Mouse (Mus musculus) kidney, adult 18-20 months (tissue): Measurements from ENCODE around the gene Cdc42ep2.

ENCODE experiments used
- DNase-seq: peaks from one replicate; pipeline ENCODE4 v3.0.0; 2021

Gene Cdc42ep2

GRCm38 (mm10) chr19:5940656-5941055 lies 16.0 kb upstream of the Cdc42ep2 start:
- DNase-seq, result no peak

GRCm38 (mm10) chr19:5940173-5940572 lies 15.6 kb upstream of the Cdc42ep2 start:
- DNase-seq, result peak; percentile 85

DNA sequence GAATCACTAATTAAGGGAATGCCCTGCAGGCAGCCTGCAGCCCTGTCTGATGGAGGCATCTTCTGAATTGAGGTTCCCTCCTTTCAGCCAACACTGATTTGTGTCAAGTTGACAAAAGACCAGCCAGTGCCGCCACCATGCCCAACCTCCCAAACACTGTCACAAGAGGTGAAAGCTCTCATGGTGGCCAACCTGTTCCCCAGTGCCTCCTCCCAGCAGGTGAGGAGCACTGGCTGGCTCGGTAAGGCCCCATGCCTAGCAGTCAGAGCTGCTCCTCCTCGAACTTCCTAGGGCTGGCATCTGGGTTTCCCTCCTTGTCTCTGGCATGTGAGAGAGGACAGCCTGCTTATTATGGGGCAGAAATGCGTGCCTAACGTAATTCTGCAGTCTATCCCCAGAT lies 15.1 kb upstream of the Cdc42ep2 start:
- no peak for DNase-seq

DNA sequence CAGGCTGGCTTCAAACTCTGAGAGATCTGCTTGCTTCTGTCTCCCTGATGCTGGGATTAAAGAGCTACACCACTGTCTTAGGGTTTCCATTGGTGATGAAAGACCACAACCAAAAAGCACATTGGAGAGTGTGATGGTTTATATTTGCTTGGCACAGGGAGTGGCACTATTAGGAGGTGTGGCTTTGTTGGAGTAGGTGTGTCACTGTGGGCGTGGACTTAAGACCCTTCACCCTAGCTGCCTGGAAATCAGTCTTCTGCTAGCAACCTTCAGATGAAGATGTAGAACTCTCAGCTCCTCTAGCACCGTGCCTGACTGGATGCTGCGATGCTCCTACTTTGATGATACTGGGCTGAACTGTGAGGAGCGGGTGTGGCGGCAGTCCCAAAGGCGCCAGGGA lies 13.9 kb upstream of the Cdc42ep2 start:
- DNase-seq, result no peak

- DNase-seq, result no peak
These were observed 13.3 kb upstream of the Cdc42ep2 start for GRCm38 (mm10) chr19:5937836-5938406.

- DNase-seq, result no peak
These were observed 12.6 kb upstream of the Cdc42ep2 start for GRCm38 (mm10) chr19:5937095-5937835.

GRCm38 (mm10) chr19:5935691-5936090 lies 11.1 kb upstream of the Cdc42ep2 start:
- DNase-seq, result no peak

DNA sequence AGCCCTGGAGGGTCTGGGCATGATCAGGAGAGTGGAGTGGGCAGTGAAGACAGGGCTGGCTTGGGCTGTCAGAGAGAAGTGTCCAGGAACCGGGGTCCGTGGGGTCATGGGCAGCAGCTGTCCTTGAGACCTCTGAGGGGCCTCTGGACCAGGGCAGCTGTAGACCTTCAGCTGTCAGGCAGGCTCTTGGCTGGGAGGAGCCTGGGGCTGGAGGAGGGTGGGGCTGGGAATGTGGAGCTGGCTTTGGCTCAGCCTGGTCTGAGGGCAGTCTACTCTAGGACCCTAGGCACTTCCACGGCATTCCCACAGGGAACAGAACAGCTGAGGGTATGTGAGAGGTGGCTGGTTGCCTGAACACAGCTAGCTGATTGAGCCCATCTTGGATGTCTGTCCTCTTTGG lies 10.7 kb upstream of the Cdc42ep2 start:
- DNase-seq, result no peak

- DNase-seq, result peak; percentile 87
These were observed 5.3 kb upstream of the Cdc42ep2 start for GRCm38 (mm10) chr19:5929634-5930596.

- no peak for DNase-seq
These were observed 3.9 kb upstream of the Cdc42ep2 start for GRCm38 (mm10) chr19:5928546-5928945.

GRCm38 (mm10) chr19:5928104-5928503 lies 3.5 kb upstream of the Cdc42ep2 start:
- no peak for DNase-seq

DNA sequence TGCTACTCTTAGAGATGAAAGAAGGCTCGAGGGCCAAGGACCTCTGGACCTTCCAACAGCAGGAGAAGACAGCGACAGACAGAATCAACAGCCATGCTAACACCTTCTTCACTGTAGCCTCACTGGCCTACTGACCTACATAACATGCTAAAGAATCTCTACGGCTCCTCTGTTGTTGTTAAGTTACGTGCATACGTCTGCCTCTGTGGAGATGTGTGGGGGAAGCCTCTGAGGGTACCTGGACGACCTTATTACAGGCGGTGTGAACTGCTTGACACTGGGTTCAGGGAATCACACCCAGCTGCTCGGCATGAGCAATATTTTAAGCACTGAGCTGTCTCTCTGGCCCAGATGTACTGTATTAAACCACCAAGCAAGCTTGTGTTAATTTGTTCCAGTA lies 2.9 kb upstream of the Cdc42ep2 start:
- no peak for DNase-seq

DNA sequence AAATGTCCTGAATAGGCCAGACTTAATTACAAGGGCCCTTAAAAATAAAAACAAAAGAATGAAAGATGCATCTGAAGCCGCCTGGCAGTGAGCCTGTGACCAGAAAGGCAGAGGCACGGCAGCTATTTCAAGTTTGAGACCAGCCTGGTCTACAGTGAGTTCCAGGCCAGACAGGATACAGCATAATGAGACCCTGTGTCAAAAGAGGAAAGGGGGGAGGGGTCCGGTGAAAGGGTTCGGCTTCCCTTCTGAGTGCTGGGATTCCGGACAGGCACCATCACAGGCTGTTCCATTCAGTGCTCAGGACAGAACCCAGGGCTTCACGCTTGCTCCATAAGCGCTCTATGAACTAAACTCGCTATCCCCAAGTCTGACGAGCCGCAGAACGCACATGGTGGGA lies 2.4 kb upstream of the Cdc42ep2 start:
- DNase-seq, result no peak

DNA sequence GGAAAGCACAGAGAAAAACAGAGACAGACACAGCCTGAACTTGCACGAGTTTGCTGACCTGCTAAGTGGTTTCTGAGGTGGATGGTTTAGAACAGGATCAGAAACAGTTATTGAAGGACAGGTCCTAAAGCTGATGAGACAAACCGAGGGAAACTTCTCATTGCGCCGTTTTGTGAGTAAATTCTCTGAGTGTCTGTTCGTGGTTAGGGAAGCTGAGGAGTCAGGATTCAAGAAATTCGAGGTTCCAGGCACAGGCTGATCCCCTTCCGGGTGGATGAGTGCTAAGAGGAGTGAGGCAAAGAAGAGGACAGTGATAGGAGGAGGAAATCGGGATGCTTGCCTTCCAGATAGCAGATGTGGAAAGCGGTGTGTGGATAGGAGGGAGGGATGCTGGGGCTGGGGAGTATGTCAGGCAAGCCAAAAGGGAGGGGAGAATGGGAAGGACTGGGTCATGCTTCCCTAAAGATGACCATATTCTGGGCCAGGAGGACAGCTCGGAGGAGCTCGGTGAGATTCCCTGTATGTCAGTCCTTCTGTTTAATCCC lies 767 bp upstream of the Cdc42ep2 start:
- DNase-seq, result no peak

DNA sequence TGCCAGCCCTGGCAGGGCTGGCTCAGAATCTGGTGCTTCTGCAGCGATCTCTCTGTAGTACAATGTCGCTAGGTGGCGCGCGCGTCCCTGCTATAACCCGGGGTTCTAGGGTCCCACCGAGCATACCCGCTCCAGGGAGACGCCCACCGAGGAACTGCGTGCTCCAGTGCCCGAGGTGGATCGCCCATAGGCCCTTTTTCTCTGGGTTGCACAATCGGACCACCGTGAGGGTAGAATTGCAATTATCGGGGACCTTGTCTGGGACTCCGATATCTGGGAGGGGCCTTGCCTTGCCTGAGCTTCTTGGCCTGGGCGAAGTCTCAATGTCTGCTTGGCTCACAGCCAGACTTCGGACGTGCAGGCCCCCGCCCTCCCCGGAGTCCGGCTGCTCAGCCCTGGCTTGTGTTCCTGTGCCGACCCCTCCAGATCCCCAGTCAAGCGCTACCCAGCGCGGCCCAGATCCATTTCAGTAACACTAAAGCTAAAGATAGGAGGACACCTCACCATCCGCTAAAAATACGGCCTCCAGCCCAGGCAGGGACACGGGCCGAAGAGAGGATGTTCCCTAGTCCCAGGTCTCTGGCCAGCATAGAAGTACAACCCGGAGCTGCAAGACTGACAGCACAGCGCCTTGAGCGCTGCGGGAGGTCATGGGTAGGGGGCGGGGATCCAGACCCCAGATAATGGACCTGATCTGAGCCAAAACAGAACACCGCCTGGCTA lies 465 bp downstream of the Cdc42ep2 start:
- DNase-seq, result peak; percentile 95

GRCm38 (mm10) chr19:5922963-5923362 lies 1.7 kb downstream of the Cdc42ep2 start:
- DNase-seq, result no peak

GRCm38 (mm10) chr19:5922119-5922942 lies 2.3 kb downstream of the Cdc42ep2 start:
- no peak for DNase-seq

- DNase-seq, result peak; percentile 49
These were observed 2.9 kb downstream of the Cdc42ep2 start for GRCm38 (mm10) chr19:5921715-5922114.

- peak; percentile 23 for DNase-seq
These were observed 11.5 kb downstream of the Cdc42ep2 start, which contains the start of gene Dpf2 for GRCm38 (mm10) chr19:5913007-5913719. TSS of gene Dpf2 (minus strand) at chr19:5913010.

GRCm38 (mm10) chr19:5912103-5913006 lies 12.3 kb downstream of the Cdc42ep2 start:
- peak; percentile 99 for DNase-seq
